Mouse (Mus musculus) cerebellum, adult 11 months (tissue): ENCODE measurements at regions not wholly inside any gene's neighbourhood (a gene's known extent, or its start where the extent isn't known, plus 50 kb on each side); places are given as distances from the start of the nearest gene placed in this dataset.

ENCODE experiments used
- DNase-seq: peaks from one replicate; pipeline ENCODE4 v3.0.0; 2022

DNA sequence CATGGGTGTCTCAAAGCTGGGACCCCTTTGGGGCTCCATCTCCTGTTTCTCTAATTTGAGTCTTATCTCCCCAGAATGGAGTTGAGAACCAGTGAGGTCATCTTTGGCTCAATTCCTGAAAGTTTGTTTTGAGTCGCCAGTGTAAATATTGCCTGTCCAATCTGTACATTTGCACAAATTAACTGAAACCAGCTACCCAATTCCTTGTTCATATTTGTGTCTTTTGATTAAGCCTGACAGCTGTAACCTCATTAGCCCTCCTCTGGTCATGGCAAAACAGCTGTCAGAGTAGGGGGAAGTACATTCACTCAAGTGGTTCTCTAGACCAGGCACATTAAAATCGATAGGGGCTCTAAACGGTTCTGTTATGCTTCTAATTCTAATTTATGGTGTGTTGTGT is 177.0 kb downstream of the Rps12 start:
- DNase-seq: no peak

DNA sequence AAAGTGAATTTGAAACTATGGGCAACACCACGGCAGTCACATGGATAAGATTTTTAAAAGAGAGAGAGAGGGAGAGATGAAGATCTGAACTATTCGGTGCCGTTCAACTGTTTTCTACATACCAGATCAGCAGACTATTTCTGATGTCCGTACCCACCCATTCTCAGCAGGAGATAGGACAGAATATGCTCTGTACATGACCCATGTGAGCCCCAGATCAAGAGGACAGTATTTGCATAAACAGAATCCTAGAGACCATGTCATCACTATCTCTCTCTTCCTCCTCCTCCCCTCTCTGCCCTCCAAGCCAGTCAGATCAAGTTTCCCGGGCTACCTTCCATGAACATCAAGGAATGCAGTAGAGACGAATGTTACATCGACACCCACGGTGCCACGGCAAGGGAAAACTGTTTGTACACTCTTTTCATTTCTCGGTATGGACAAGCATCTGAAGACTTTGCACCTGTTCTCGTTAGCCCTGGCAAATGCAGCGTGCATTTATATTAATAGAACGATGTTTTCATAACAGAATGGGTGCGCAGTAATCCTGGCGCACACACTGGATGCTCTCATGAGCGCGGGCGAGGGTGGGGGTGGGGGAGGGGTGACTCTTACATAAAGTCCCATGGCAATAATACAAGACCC is 177.7 kb downstream of the Rps12 start:
- DNase-seq: no peak

DNA sequence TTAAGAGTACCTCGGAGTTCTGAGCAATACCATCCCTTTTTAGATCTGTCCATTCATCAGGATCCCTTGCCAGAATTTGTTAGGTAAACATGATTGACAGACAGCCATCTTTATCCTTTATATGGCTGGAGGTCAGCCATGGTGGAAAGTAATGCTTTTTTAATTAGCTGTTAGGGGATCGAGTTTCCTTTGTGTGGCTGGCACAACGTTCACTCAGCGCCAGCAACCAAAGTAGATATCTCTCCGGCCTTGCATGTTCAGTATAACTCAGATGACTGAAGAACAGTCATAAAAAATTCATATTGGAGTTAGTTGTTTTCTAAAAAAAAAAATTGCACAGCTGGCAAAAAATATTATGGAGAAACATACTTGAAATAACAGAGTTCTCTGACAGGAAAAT is 186.4 kb downstream of the Rps12 start:
- no peak for DNase-seq

DNA sequence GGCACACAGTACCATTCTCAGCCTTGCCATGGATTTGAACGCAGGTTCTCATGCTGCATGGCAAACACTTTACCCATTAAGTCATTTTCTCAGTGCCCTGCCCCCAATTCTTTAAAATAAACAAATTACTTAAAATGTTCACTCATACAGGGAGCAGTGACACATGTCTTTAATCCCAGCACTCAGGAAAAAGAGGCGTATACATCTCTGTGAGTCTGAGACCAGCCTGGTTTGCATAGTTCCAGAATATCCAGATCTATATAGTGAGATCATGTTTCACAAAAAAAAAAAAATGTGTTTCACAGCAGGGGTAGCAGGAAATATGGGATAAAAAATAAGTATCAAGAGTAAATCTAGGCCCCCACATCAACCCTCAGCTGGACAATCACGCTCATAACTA is 191.5 kb downstream of the Rps12 start:
- no peak for DNase-seq

DNA sequence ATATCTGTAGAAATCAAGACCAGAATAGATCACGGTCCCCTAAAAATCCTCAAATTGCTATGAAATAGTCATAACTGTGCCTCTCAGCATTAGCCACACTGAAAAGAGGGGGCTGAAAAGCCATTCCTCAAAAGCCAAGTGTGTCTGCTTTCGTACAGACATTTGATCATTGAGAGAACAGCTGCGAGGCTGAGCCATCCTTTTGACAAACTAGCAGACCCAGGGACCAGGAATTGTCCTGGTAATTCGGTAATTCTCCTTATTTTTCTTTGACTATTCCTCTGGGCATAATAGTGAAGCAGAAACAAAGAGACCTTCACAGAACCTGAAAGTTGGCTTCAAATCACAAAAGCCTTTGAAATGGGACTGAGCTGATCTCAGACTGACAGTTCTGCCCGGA is 206.8 kb downstream of the Rps12 start:
- DNase-seq: no peak

DNA sequence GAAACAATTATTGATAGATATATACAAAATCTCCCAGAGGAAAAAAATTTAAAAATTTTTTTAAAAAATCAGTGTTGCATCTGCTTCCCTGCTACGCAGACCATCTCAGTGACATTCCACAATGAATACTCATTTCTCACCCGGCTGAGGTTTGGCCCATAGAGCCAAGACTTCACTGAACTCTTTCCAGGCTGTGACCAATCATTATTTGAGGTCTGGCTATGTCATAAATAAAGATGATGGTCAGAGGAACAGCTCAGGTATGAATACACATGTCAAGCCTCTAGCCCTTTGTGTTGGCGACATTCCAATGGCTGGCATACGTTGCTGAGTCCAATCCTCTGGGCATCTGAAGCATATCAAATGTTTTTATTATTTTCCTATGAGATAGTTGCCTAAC is 216.1 kb downstream of the Rps12 start:
- DNase-seq: no peak

DNA sequence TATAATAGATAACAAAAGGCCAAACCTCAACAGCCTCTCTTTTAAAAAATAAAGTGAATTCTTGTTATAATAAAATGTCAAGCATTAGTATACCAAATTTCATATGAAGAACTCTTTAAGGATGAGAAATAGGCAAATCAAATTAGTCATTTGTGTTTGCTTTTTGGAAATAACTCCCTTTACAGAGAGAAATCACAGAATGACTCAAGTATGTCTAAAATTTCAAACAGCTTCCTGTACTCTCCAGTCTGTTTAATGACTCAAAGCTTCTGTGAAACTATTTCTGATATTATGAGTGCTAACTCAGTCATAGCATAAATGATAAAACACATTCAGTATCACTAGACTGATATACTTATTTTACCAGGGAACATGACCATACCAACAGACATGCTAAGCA is 217.7 kb downstream of the Rps12 start:
- DNase-seq: no peak

DNA sequence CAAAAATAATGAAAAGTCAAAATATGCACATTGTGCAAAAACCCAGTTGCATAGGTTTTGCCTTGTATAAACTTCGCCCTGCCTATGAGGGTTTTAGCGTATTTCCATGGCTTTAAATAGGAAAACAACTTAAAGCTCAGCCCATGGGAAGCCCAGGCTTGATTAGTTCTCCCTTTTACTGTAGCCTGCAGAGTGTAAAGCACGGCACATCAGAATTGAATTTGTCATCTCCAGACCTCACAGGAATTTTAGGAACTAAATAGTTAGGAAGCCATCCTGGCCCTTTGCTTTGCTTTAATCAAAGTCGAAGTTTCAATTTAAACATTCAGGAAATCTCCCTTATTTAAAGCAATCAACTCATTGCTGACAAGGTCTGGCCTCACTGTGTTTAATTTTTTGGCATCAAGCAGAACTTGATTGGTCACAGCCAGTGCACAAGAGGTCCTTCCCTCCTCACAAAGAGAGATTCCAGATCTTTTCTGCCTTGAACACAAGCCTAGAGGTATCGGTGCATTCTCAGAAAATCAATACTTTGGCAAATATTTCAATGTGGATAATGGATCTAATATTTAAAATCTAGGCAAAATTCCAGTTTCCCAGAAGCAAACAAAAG is 211.8 kb upstream of the Eya4 start:
- no peak for DNase-seq

DNA sequence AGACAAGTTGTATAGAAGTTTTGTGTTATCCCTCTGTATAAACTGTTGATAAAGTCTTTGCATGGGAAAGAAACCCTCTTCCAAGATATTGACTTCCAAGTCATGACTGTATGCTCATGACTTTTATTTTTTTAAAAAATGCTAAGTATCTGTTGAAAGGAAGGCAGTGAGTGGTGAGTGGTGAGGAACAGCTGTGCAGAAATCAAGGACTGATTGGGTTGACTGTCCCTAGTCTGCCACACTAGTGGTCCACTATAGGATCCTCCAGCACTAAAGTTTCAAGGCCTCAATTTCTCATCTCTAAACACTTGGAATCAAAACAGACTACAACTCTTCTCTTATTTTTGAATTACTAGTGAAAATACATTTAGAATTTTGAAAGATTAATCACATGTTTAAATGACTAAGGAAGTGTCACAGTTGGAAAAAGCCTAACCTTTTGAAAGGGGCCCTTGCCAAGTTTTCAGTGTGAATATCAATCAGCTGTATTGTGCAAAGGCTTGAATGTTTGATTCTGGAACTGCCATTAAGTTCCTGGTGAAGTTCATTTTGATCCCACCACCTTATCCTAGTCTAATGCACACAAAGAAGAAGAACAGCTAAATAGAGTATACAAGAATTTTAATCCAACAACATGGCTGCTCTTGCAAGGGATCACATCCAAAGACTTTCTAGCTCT is 209.5 kb upstream of the Eya4 start:
- no peak for DNase-seq

DNA sequence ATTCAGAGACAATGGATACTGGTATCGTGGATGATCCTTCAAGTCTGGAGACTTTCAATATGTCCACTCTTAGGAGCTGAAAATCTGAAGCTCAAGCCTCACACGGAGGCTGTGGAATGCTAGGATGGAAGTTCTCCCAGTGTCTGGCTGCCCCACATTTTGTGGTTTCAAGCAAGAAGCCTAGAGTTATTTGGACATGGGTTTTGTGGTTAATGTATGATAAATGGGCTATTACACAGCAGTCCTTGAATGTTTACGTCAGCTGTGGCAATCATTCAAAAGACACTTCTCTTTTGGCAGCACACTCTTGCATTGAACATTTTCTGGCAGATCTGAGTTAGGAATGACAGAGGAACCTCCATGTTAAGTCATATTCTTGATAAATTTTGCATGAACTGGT is 207.2 kb upstream of the Eya4 start:
- no peak for DNase-seq

DNA sequence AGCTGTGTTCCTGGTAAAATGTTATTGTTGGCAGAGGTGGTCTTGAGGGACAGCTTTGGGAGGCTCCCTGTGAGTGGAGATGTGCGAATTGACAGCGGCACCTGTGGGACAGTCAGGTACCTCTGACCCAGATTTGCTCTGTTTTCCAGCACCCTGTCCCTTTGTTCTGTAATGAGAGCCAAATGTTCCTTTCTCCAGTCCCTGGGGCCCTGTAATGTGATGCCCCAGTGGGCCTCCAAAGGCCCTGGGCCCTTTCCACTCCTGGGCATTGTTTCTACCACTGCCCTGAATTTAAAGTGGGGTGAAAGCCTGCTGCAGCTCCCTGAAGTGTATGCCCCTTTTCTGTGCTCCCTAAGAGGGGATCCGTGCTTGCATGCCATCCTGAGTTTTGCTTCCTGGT is 198.6 kb upstream of the Eya4 start:
- no peak for DNase-seq

DNA sequence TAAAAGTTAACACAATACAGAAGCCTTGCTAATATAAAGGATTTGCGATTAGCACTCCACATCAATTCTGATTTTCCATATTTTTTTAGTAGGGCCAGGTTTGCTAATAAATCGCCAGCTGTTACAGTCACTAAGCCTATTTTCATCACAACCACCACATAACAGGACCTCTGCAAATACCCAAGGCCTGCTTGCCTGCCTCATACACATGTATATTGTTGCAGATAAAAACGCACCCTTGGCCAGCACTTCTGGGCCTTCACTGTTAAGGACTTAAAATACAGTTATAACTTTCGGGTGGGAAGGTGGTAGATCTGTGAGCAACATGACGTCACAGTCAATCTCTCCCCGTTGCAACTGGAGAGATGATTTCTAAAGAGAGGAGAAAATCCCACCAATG is 197.7 kb upstream of the Eya4 start:
- DNase-seq: no peak

DNA sequence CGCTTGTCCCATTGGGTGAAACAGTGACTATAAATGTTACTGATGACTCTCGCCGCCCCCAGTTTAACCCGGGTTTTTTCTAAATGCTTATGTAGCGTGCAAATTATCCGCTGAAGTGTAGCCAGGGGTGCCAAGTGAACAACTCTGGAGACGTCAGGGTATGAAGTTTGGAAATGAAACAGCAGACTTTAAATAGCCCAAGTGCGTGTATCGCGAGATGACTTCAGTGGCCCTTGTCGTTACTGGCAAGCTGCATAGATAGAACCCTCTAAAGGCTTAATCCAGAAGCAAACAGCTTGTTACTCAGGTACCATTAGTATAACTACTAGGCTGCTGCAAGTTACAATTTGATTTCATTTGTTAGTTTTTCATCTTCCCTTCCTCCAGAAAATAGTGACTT is 192.1 kb upstream of the Eya4 start:
- DNase-seq: no peak

DNA sequence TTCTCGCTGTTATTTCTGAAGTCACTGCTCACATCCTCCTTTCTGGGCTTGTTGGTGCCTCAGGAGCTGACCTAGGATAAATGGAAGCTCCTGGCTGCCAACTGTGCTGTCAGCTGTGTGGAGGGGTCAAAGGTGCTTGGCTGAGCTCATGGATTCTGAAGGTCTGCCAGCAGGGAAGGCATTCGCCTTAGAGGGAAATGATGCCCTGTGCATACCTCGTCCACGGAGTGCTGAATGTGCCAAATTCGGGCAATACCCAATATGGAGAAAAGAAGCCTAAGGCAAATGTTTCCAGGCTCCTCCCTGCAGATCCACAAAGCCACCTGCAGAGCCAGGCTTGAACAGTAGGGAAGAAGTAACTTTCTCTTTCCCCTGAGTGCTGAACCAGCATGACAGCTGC is 191.3 kb upstream of the Eya4 start:
- no peak for DNase-seq

DNA sequence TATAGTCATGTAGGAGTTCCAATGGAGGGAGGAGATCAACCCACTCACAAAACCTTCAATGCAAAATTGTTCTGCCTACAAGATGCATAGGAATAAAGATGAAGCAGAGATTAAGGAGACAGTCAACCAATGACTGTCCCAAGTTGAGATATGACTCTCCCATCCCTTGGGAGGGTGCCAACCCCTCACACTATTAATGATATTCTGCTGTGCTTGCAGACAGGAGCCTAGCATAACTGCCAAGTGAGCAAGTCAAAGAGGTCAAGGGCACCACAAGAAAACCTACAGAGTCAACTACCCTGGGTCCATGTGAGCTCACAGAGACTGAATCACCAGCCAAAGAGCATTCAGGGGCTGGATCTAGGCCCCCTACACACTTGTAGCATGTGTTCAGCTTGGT is 184.1 kb upstream of the Eya4 start:
- DNase-seq: no peak

DNA sequence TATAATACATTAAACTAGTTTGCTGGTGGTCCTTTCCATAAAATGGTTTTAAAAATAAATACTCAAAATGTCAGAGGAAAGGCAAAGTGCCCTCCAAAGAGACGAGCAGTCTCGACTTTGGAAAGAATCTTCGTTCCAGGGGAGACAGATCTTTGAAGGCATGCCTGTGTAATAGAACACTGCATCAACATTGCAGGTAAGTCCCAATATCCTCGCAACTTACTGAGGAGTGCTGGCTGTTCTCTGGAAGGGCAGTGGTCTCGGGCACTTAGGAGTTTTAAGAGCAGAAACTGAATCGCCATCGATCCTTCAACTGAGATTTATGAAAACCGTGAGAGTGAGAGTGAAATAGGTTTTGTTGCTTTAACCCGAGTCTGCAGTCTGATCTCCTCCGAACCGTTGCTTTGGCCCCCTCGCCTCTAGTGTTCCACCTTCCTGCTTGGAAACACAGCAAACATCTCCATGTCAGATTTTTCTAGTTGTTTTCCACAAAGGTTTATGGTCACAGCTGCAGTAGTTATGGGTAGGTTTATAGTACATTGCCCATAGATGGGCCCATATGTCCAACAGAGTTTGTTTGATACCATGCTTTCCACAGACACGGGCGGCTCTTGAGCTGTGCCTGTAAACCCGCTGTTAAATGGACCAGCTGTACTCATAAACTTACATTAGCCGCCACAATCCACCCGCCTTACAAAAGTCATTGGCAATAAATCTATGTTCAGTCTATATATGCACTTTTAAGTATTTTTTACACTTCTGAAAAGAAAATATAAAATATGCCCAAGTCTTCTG is 181.6 kb upstream of the Eya4 start:
- DNase-seq: no peak

DNA sequence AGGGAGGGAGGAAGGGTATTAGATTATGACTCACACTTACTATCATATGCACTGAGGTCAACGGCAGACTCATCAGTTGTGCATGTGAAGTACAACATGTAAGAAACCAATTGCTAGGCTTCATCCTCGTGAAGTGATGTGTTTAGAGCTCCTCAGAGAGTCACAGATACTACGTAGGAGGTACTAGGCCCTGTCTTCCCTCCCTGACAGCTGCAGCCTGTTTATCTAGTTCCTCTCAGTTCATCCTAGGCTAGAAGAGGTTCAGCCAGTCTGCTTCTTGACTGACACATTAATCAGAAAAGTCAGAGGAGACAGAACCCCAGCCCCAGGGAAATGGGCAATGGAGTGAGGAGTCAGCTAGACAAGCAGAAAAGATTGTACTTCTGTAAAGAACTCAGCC is 180.1 kb upstream of the Eya4 start:
- no peak for DNase-seq

DNA sequence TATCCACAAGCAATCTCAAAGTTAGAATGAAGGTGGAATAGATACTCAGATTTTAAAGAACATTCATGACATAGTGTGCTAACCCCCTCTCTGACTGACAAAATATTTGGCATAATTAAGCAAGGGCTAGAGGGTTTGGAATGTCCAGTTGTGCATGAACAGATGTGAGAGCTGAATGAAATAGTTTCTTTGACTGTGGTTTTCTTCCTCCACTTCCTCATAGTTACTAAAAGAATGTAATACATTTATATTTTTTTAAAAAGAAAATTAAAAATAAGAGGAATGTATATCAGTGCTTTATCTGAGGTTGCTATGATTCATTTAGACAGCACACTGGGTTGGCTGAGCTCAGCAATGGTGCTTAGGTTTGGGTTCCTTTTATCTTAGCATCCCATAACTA is 176.2 kb upstream of the Eya4 start:
- DNase-seq: no peak

DNA sequence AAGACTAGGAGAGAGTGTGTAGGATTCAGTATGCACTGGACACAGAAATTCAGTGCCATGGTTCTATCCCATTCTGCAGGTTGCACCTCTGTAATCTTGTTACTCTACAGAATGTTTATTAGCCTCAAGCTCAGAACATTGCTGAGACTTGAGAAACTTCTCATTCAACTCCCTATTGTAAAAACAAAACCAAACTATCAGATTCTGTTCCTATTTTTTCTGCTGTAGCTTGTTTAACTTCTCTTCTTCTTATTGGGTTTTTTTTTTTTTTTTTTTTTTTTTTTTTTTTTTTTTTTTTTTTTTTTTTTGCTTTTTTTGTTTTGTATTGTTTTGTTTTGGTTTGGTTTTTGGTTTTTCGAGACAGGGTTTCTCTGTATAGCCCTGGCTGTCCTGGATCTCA is 172.1 kb upstream of the Eya4 start:
- no peak for DNase-seq

DNA sequence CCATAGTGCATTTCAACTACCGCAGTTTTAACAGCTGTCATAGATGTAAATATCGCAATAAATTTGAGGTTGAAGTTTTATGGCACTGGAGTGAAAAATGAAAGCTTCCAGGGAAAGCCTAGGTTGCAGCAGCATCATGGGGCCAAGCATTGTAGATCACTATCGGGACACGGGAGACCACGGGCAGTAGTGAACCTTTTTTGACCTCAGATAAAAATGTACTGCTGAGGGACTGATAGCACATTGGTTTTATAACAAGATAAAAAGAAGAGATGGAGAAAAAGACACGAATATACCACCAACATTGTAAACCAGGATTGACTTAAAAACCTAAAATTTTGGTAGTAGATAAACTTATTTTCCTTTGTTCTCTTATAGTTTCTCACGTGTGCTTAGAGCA is 143.1 kb upstream of the Eya4 start:
- DNase-seq: no peak

DNA sequence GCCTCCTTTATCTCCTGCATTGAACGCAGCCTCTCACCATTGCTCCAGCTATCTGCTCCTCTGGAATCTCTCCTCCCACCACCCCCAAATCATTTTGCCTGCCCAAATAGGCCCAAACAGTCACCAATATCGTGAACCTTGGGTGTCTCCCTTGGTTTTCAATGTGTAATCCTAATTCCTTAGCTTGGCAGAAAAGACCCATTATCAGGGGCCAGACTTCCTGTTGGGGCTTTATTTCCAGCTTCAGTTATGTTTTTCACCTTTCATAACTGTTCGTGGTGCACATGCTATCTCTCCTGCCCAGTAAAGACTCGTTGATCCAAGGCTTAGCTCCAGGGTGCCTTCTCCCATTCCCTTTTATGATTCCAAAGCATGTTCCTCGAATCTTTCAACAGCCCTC is 142.4 kb upstream of the Eya4 start:
- DNase-seq: no peak

DNA sequence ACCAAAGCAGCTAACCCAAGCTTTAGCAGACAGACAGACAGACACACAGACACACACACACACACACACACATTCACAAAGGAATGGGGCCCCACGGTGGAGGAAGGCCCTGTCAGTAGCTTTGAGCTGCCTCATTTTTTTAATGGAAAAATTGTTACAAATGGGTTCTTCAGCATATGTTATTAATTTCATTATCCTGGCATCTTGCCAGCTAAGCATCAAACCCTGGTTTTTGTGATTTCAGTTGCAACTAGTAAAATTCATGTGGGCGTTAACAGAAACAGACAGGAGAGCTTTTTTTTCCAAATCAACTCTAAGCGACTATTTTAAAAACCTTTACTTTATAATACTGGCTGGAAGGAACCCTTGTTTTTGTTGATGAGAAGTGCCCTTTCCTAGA is 138.4 kb upstream of the Eya4 start:
- no peak for DNase-seq

DNA sequence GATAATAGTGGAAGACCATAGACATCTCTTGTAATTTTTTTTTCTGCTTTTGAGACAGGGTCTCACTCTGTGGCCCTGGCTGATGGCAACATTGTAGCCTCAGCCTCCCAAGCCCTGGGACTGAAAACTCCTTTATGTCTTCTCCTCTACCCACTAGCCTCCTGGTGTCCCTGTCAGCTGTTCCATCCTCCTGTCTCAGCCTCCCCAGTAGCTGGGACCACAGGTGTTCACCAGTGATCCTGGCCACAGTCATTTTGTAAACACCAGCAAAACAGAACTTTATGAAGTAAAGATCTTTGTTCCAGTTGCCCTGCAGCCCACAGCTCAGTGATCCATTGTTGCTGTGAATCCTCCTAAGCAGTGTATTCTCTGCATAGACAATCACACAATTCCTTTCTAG is 129.9 kb upstream of the Eya4 start:
- DNase-seq: no peak

DNA sequence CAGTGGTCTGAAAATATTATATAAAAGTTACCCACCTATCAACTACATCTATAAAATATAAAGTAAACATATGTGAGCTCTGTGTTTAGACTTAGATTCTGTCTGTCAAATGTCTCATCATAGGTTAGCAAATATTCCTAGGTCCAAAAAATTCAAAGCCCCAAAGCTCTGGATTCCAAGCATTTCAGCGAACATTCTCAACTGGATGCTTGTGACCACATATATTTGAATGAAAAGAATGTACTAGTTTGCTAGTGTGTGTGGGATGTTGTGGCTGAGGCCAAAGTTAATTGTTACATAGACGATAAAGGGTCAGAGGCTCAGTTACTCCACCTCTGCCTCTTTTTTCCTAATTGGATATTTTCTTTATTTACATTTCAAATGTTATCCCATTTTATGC is 128.3 kb upstream of the Eya4 start:
- DNase-seq: no peak
